Mouse (Mus musculus) spleen, adult 2 months (tissue): ENCODE measurements around the gene Myo10.

Experiments used
- CTCF ChIP-seq: fragments of 200-500 bp; IDR thresholded peaks from 2 replicates; pipeline ENCODE4 v1.5.1; 2011; ENCODE audit warnings: mild to moderate bottlenecking, inconsistent platforms; ENCODE audit not compliant: insufficient read depth, insufficient read length, insufficient replicate concordance; ENCODE audit errors: extremely low read depth
- POLR2A ChIP-seq: fragments of 200-500 bp; IDR thresholded peaks from 2 replicates; pipeline ENCODE4 v1.6.1; 2011; ENCODE audit warnings: low read depth, low read length, inconsistent platforms

DNA sequence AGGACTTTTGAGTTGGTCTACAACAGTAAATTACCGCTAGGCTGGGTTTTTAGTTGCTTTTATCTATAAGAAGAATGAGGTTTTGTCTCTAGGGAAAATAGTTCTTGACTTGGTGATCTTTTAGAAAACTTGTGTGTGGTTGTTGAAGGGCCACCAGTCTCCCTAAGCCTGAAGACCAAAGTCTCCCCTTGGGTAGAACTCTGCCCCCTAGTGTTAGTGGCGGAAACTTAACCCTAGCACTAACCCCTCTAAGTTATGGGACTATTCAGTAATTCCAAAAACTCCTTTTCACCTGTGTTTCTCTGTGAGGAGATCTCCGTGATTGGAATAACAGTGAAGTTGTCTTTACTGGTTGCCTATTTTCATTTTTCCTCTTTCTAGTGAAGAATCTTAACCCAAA lies 1.9 kb downstream of the Myo10 start:
- TF ChIP-seq POLR2A, result no peak
- peak; percentile 32; the same call in 1 of the 2 replicates for TF ChIP-seq CTCF
